ENCODE assay signal across 27 mouse cellular contexts in genomic region chr4:109574331-109574730, GRCm38 (mm10). TPM values are rescaled to one million over a fixed set of nuclear protein-coding genes. Genes with fewer than 3 reads are reported as not detected.
DNase-seq lines count a peak whose midpoint lies in the region; ATAC-seq lines count a peak whose summit lies in the region.
"Had no signal": no experiment of that assay in that cellular context is flagged by ENCODE, and none has a peak within 500 bp of the region (broad histone marks: within the 10 kb centered on the region; RNA-seq: fewer than 3 reads in every experiment).

No protein-coding gene starts in this region.

- peak; percentile 17 to 22 for DNase-seq in cerebellum, postnatal 10 days
- no peak for DNase-seq in cerebellum, adult 9-10 months
- peak; percentile 44 for DNase-seq in lung, postnatal 10 days
- no peak for DNase-seq in lung, postnatal 25 days (ENCODE audit: low spot score)
- DNase-seq in gastrocnemius, postnatal 10 days = peak; percentile 42
- no peak for DNase-seq in kidney, adult 8-10 months
- DNase-seq: cerebellum, adult 2 months; forebrain, postnatal 0 days; heart, postnatal 4 days; kidney, adult 11 months; kidney, postnatal 36 days; liver, postnatal 0 days; right cerebral cortex, postnatal 14 days; thymus, postnatal 25 days had no signal

- ATAC-seq in CD4-positive, CD25-positive, alpha-beta regulatory T cell, adult 4 months = no peak
- ATAC-seq: forebrain, postnatal 0 days; hindbrain, postnatal 0 days; liver, postnatal 0 days; midbrain, embryonic 16.5 days had no signal

RNA-seq across cellular contexts. Expression of gene 4930522H14Rik, which starts 43.2 kb away (rescaled TPM):
- total RNA-seq in gastrocnemius, postnatal 10 days (2021) = not detected
- polyA plus RNA-seq in CD4-positive, CD25-positive, alpha-beta regulatory T cell, adult 4 months (2017; shearing (Covaris generic)) = not detected
- total RNA-seq: granulocyte monocyte progenitor cell, adult 5-6 weeks; heart, postnatal 4 days; hindbrain, postnatal 0 days; layer of hippocampus, postnatal 14 days; left cerebral cortex, postnatal 10 days; megakaryocyte-erythroid progenitor cell, adult 5-6 weeks had no signal
- polyA plus RNA-seq: cerebellum, adult 2 months; cortical plate, adult 2 months; embryonic facial prominence, embryonic 14.5 days; forebrain, postnatal 0 days; heart, embryonic 12.5 days; hindbrain, postnatal 0 days; limb, embryonic 15.5 days; liver, postnatal 0 days; midbrain, embryonic 16.5 days; neural tube, embryonic 12.5 days; stomach, postnatal 0 days had no signal

Comparison
In these comparisons a context has a peak if more than half of its experiments do, and no peak if none do; other contexts are left out.
1. DNase-seq: peak in cerebellum, postnatal 10 days (2 of 2), lung, postnatal 10 days (single experiment) and gastrocnemius, postnatal 10 days (single experiment); none in cerebellum, adult 9-10 months (single experiment), lung, postnatal 25 days (single experiment) and kidney, adult 8-10 months (0 of 2).